22 mouse cellular contexts compared by ENCODE assay signal in genomic region chr1:75336461-75336860, GRCm38 (mm10). TPM values are rescaled to one million over a fixed set of nuclear protein-coding genes. Genes with fewer than 3 reads are reported as not detected.
A peak's percentile ranks its signal among the peaks of the same experiment; 100 is the strongest.
DNase-seq lines count a peak whose midpoint lies in the region; ATAC-seq and TF ChIP-seq lines count a peak whose summit lies in the region.
"Had no signal": no experiment of that assay in that cellular context is flagged by ENCODE, and none has a peak within 500 bp of the region (broad histone marks: within the 10 kb centered on the region; RNA-seq: fewer than 3 reads in every experiment).

No protein-coding gene starts in this region.

- TF ChIP-seq CTCF in G1E (IDR thresholded peaks at IDR 0.05; ENCODE audit: low read depth, low read length) = 0 out of 2 replicates have a peak, but pooled peaks have one; percentile 9
- TF ChIP-seq CTCF in small intestine, adult 2 months (IDR thresholded peaks at IDR 0.05; ENCODE audit: extremely low read depth, insufficient read length, insufficient replicate concordance, low read depth, low read length) = peak; percentile 48; the same call in 1 of the 2 replicates

- H3K9ac ChIP-seq in intestine, embryonic 16.5 days (ENCODE audit: low read depth, low read length) = no peak overlapping the region
- H3K9ac ChIP-seq in forebrain, embryonic 12.5 days = no peak overlapping the region
- H3K9ac ChIP-seq: embryonic facial prominence, embryonic 12.5 days; heart, embryonic 12.5 days had no signal

- peak; percentile 58 for DNase-seq in heart, adult 11 months
- DNase-seq in heart, postnatal 10 days = no peak
- no peak for DNase-seq in G1E (ENCODE audit: low spot score)
- no peak for DNase-seq in frontal cortex, adult 2 months (ENCODE audit: extremely low spot score in 1 of 2, low spot score in 1 of 2)
- no peak for DNase-seq in thymus, postnatal 4 days
- DNase-seq: adrenal gland, adult 8-10 months; adrenal gland, postnatal 36 days; cerebellum, adult 2 months; cerebellum, postnatal 25 days; gastrocnemius, postnatal 14 days; heart, postnatal 36 days had no signal

- H3K4me2 ChIP-seq in intestine, embryonic 16.5 days (ENCODE audit: low read depth, low read length) = no peak overlapping the region
- no peak overlapping the region for H3K4me2 ChIP-seq in forebrain, embryonic 12.5 days
- H3K4me2 ChIP-seq: embryonic facial prominence, embryonic 12.5 days; heart, embryonic 12.5 days had no signal

- 33% methylated on average over 3 of the region's 3 CpGs for WGBS in intestine, embryonic 16.5 days
- WGBS in small intestine, adult 2 months = 33% methylated on average over 3 of the region's 3 CpGs
- 78% methylated on average over 3 of the region's 3 CpGs for WGBS in forebrain, embryonic 12.5 days

- no peaks in the 10 kb centered on the region for H3K36me3 ChIP-seq in G1E (replicated peaks)
- no peaks in the 10 kb centered on the region for H3K36me3 ChIP-seq in intestine, embryonic 16.5 days (ENCODE audit: control insufficient read depth, insufficient read depth, low read length)
- H3K36me3 ChIP-seq in small intestine, adult 2 months (ENCODE audit: control insufficient read depth, insufficient read depth, low read length) = no peaks in the 10 kb centered on the region
- H3K36me3 ChIP-seq in forebrain, embryonic 12.5 days (replicated peaks) = no peaks in the 10 kb centered on the region
- H3K36me3 ChIP-seq: embryonic facial prominence, embryonic 12.5 days; heart, embryonic 12.5 days had no signal

- TF ChIP-seq POLR2A in small intestine, adult 2 months (IDR thresholded peaks at IDR 0.05; ENCODE audit: low read depth, low read length) = no peak

- ATAC-seq in G1E (ENCODE audit: extremely low read depth, insufficient number of reproducible peaks, low FRiP score, poor library complexity, severe bottlenecking) = peak; percentile 25
- peak; percentile 41 for ATAC-seq in intestine, embryonic 16.5 days
- no peak for ATAC-seq in forebrain, embryonic 12.5 days (ENCODE audit: low FRiP score)
- ATAC-seq: forebrain, embryonic 14.5 days; hindbrain, embryonic 16.5 days; inflammation-experienced regulatory T-cells, adult 6 months had no signal

- intact Hi-C loops in heart, postnatal 10 days (cut with DNase I) = no loop called here

- no peaks in the 10 kb centered on the region for H3K27me3 ChIP-seq in G1E (ENCODE audit: insufficient read depth, low read length)
- no peaks in the 10 kb centered on the region for H3K27me3 ChIP-seq in intestine, embryonic 16.5 days (replicated peaks; ENCODE audit: control insufficient read depth, insufficient read depth, low read length)
- no peaks in the 10 kb centered on the region for H3K27me3 ChIP-seq in small intestine, adult 2 months (ENCODE audit: control insufficient read depth, insufficient read depth, low read length)
- no peaks in the 10 kb centered on the region for H3K27me3 ChIP-seq in forebrain, embryonic 12.5 days
- H3K27me3 ChIP-seq: embryonic facial prominence, embryonic 12.5 days had no signal

- peak overlapping the region; percentile 54 for H3K27ac ChIP-seq in intestine, embryonic 16.5 days (ENCODE audit: low read length)
- no peak overlapping the region for H3K27ac ChIP-seq in small intestine, adult 2 months (ENCODE audit: insufficient read depth, low read depth, low read length)
- no peak overlapping the region for H3K27ac ChIP-seq in forebrain, embryonic 12.5 days
- H3K27ac ChIP-seq: embryonic facial prominence, embryonic 12.5 days had no signal

- no peaks in the 10 kb centered on the region for H3K9me3 ChIP-seq in G1E (replicated peaks)
- H3K9me3 ChIP-seq in intestine, embryonic 16.5 days (ENCODE audit: control insufficient read depth, low read length) = no peaks in the 10 kb centered on the region
- no peaks in the 10 kb centered on the region for H3K9me3 ChIP-seq in forebrain, embryonic 12.5 days
- H3K9me3 ChIP-seq: embryonic facial prominence, embryonic 12.5 days; heart, embryonic 12.5 days had no signal

- H3K4me1 ChIP-seq in G1E (ENCODE audit: insufficient read depth, low read depth, low read length) = peaks cover 74% of the 10 kb centered on the region
- peaks cover 26% of the 10 kb centered on the region for H3K4me1 ChIP-seq in intestine, embryonic 16.5 days (ENCODE audit: control insufficient read depth, insufficient read depth, low read length)
- peaks cover 18% of the 10 kb centered on the region for H3K4me1 ChIP-seq in small intestine, adult 2 months (ENCODE audit: control insufficient read depth, insufficient read depth, insufficient read length, low read length)
- H3K4me1 ChIP-seq in forebrain, embryonic 12.5 days = peaks cover 25% of the 10 kb centered on the region

- peak overlapping the region; percentile 5; the same call in 1 of the 2 replicates for H3K4me3 ChIP-seq in G1E (ENCODE audit: low read depth, low read length)
- H3K4me3 ChIP-seq in intestine, embryonic 16.5 days (ENCODE audit: low read length) = no peak overlapping the region
- no peak overlapping the region for H3K4me3 ChIP-seq in small intestine, adult 2 months (ENCODE audit: low read depth, low read length)
- no peak overlapping the region for H3K4me3 ChIP-seq in forebrain, embryonic 12.5 days (replicated peaks)
- H3K4me3 ChIP-seq: embryonic facial prominence, embryonic 12.5 days; heart, embryonic 12.5 days had no signal

RNA-seq across cellular contexts. Expression of gene Dnpep, which starts 18.7 kb away (rescaled TPM):
- total RNA-seq in heart, postnatal 10 days (2021) = 10 to 100 TPM; 92.2 to 92.7 TPM
- total RNA-seq in G1E (2014; fragmentation: Nextera tagmentation) (56.3 and 73.7 TPM in 2 replicates), G1E (2017) (38.7 and 47.2 TPM in 2 replicates)
- 69.4 and 79.0 TPM in 2 replicates for polyA plus RNA-seq in G1E (2012)
- 159 and 160 TPM in 2 replicates for polyA plus RNA-seq in intestine, embryonic 16.5 days (2015; fragmentation: Nextera tagmentation; extraction: Ambion mirVana)
- polyA plus RNA-seq in small intestine, adult 2 months (2012; rRNA removed) = 157 and 865 TPM in 2 replicates
- polyA plus RNA-seq in frontal cortex, adult 2 months (2012; rRNA removed) = 81.1 and 81.9 TPM in 2 replicates
- polyA plus RNA-seq in forebrain, embryonic 12.5 days (2016; fragmentation: Nextera tagmentation; extraction: Ambion mirVana) = 137 and 140 TPM in 2 replicates

RNA-seq across cellular contexts. Expression of gene Des, which starts 23.7 kb away (rescaled TPM):
- total RNA-seq in heart, postnatal 10 days (2021) = 100 to 1,000 TPM; 909 to 916 TPM
- 12.9 and 19.0 TPM in 2 replicates for total RNA-seq in G1E (2014; fragmentation: Nextera tagmentation)
- 3.4 and 5.6 TPM in 2 replicates for total RNA-seq in G1E (2017)
- 12.7 and 13.8 TPM in 2 replicates for polyA plus RNA-seq in G1E (2012)
- 149 and 159 TPM in 2 replicates for polyA plus RNA-seq in intestine, embryonic 16.5 days (2015; fragmentation: Nextera tagmentation; extraction: Ambion mirVana)
- polyA plus RNA-seq in small intestine, adult 2 months (2012; rRNA removed) = 152 and 216 TPM in 2 replicates
- 2.5 and 3.5 TPM in 2 replicates for polyA plus RNA-seq in frontal cortex, adult 2 months (2012; rRNA removed)
- polyA plus RNA-seq in forebrain, embryonic 12.5 days (2016; fragmentation: Nextera tagmentation; extraction: Ambion mirVana) = 0.74 and 0.78 TPM in 2 replicates

RNA-seq across cellular contexts. Expression of gene Speg, which starts 38.6 kb away (rescaled TPM):
- total RNA-seq in heart, postnatal 10 days (2021) = 100 to 1,000 TPM; 104 to 112 TPM
- total RNA-seq in G1E (2014; fragmentation: Nextera tagmentation) (1.9 and 7.7 TPM in 2 replicates), G1E (2017) (1.9 and 2.3 TPM in 2 replicates)
- polyA plus RNA-seq in G1E (2012) = 10.3 and 12.6 TPM in 2 replicates
- 33.5 and 35.2 TPM in 2 replicates for polyA plus RNA-seq in intestine, embryonic 16.5 days (2015; fragmentation: Nextera tagmentation; extraction: Ambion mirVana)
- 21.5 and 23.2 TPM in 2 replicates for polyA plus RNA-seq in small intestine, adult 2 months (2012; rRNA removed)
- 134 and 135 TPM in 2 replicates for polyA plus RNA-seq in frontal cortex, adult 2 months (2012; rRNA removed)
- 10.0 and 11.3 TPM in 2 replicates for polyA plus RNA-seq in forebrain, embryonic 12.5 days (2016; fragmentation: Nextera tagmentation; extraction: Ambion mirVana)

RNA-seq across cellular contexts. Expression of gene Resp18, which starts 58.2 kb away (rescaled TPM):
- not detected for total RNA-seq in heart, postnatal 10 days (2021)
- not detected in 2 replicates for total RNA-seq in G1E (2014; fragmentation: Nextera tagmentation)
- not detected in 2 replicates for total RNA-seq in G1E (2017)
- not detected in 2 replicates for polyA plus RNA-seq in G1E (2012)
- 9.2 and 9.9 TPM in 2 replicates for polyA plus RNA-seq in intestine, embryonic 16.5 days (2015; fragmentation: Nextera tagmentation; extraction: Ambion mirVana)
- 1.8 and 6.2 TPM in 2 replicates for polyA plus RNA-seq in small intestine, adult 2 months (2012; rRNA removed)
- polyA plus RNA-seq in frontal cortex, adult 2 months (2012; rRNA removed) = 118 and 120 TPM in 2 replicates
- 29.2 and 32.8 TPM in 2 replicates for polyA plus RNA-seq in forebrain, embryonic 12.5 days (2016; fragmentation: Nextera tagmentation; extraction: Ambion mirVana)
- total RNA-seq: gastrocnemius, postnatal 14 days; heart, adult 8-10 months; heart, postnatal 36 days had no signal
- polyA plus RNA-seq: C2C12; gonadal fat pad, adult 2 months; heart, embryonic 12.5 days; inflammation-experienced regulatory T-cells, adult 6 months had no signal

Comparison
In these comparisons a context has a peak if more than half of its experiments do, and no peak if none do; other contexts are left out.
1. RNA of gene Des, which starts 23.7 kb away (polyA plus RNA-seq): 152 to 216 TPM in small intestine, adult 2 months and 149 to 159 TPM in intestine, embryonic 16.5 days; 12.7 to 13.8 TPM in G1E, 2.5 to 3.5 TPM in frontal cortex, adult 2 months and 0.74 to 0.78 TPM in forebrain, embryonic 12.5 days; every median in the first group is over 10 times any median in the second.